22 mouse cellular contexts compared by ENCODE assay signal in the genomic region with DNA sequence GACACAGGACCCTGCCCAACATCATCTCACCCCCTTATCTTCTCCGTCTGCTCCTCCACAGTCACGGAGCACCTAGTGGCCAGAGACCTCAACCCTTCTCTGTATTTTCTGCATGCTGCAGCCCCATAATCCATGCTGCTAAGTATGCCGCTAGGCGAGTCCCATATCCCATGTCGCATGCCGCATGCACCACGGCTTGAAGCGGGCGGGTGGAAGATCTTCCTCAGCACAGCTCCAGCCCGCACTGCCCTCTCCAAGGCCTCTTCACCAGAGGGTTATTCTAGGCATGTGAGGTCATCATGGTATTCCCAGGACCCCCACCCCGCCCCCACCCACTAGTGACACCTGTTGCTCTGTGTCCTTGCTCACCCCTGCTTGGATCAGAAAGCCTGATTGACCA. TPM values are rescaled to one million over a fixed set of nuclear protein-coding genes. Genes with fewer than 3 reads are reported as not detected.
DNase-seq lines count a peak whose midpoint lies in the region; ATAC-seq and TF ChIP-seq lines count a peak whose summit lies in the region.
"Had no signal": no experiment of that assay in that cellular context is flagged by ENCODE, and none has a peak within 500 bp of the region (broad histone marks: within the 10 kb centered on the region; RNA-seq: fewer than 3 reads in every experiment).

No protein-coding gene starts in this region.

- 84% methylated on average over 11 of the region's 11 CpGs for WGBS in forebrain, embryonic 10.5 days
- 90% methylated on average over 11 of the region's 11 CpGs for WGBS in forebrain, embryonic 16.5 days
- 87% methylated on average over 11 of the region's 11 CpGs for WGBS in kidney, postnatal 0 days
- WGBS in kidney, embryonic 14.5 days, result 86% methylated on average over 11 of the region's 11 CpGs
- WGBS in midbrain, embryonic 16.5 days, result 89% methylated on average over 11 of the region's 11 CpGs
- WGBS in midbrain, embryonic 13.5 days, result 90% methylated on average over 11 of the region's 11 CpGs

- H3K9me3 ChIP-seq in forebrain, embryonic 10.5 days, result no peaks in the 10 kb centered on the region
- H3K9me3 ChIP-seq in forebrain, embryonic 16.5 days (ENCODE audit: control insufficient read depth, low read length), result no peaks in the 10 kb centered on the region
- no peaks in the 10 kb centered on the region for H3K9me3 ChIP-seq in kidney, postnatal 0 days (replicated peaks; ENCODE audit: low read length)
- H3K9me3 ChIP-seq in kidney, embryonic 14.5 days (ENCODE audit: control insufficient read depth, low read length), result no peaks in the 10 kb centered on the region
- H3K9me3 ChIP-seq in midbrain, embryonic 16.5 days (replicated peaks; ENCODE audit: control insufficient read depth, low read length, poor library complexity, severe bottlenecking), result no peaks in the 10 kb centered on the region
- no peaks in the 10 kb centered on the region for H3K9me3 ChIP-seq in midbrain, embryonic 13.5 days
- H3K9me3 ChIP-seq: embryonic facial prominence, embryonic 13.5 days; heart, embryonic 12.5 days; hindbrain, embryonic 12.5 days had no signal

- H3K36me3 ChIP-seq in forebrain, embryonic 10.5 days (replicated peaks), result no peaks in the 10 kb centered on the region
- H3K36me3 ChIP-seq in forebrain, embryonic 16.5 days (ENCODE audit: control insufficient read depth, insufficient read depth), result no peaks in the 10 kb centered on the region
- no peaks in the 10 kb centered on the region for H3K36me3 ChIP-seq in kidney, postnatal 0 days (ENCODE audit: insufficient read depth, low read length)
- no peaks in the 10 kb centered on the region for H3K36me3 ChIP-seq in kidney, embryonic 14.5 days (ENCODE audit: control insufficient read depth, insufficient read depth, low read length)
- no peaks in the 10 kb centered on the region for H3K36me3 ChIP-seq in midbrain, embryonic 16.5 days (ENCODE audit: control insufficient read depth, insufficient read depth, low read length)
- H3K36me3 ChIP-seq in midbrain, embryonic 13.5 days, result no peaks in the 10 kb centered on the region
- H3K36me3 ChIP-seq: embryonic facial prominence, embryonic 13.5 days; heart, embryonic 12.5 days; hindbrain, embryonic 12.5 days had no signal

- TF ChIP-seq CTCF in kidney, postnatal 0 days (IDR thresholded peaks at IDR 0.05; ENCODE audit: low read depth), result no peak

- no peak overlapping the region for H3K4me3 ChIP-seq in forebrain, embryonic 10.5 days
- H3K4me3 ChIP-seq in forebrain, embryonic 16.5 days (replicated peaks; ENCODE audit: low read length), result no peak overlapping the region
- H3K4me3 ChIP-seq in kidney, postnatal 0 days (replicated peaks; ENCODE audit: low read depth, low read length), result no peak overlapping the region
- H3K4me3 ChIP-seq in kidney, embryonic 14.5 days (ENCODE audit: low read length), result no peak overlapping the region
- no peak overlapping the region for H3K4me3 ChIP-seq in midbrain, embryonic 16.5 days (ENCODE audit: low read depth, low read length)
- H3K4me3 ChIP-seq in midbrain, embryonic 13.5 days (replicated peaks), result no peak overlapping the region
- H3K4me3 ChIP-seq: embryonic facial prominence, embryonic 13.5 days; heart, embryonic 12.5 days; hindbrain, embryonic 12.5 days had no signal

- H3K27ac ChIP-seq in forebrain, embryonic 10.5 days, result peak overlapping the region; percentile 61; the same call in 1 of the 2 replicates
- no peak overlapping the region for H3K27ac ChIP-seq in forebrain, embryonic 16.5 days (ENCODE audit: low read length)
- no peak overlapping the region for H3K27ac ChIP-seq in kidney, postnatal 0 days
- no peak overlapping the region for H3K27ac ChIP-seq in kidney, embryonic 14.5 days (ENCODE audit: low read depth, low read length)
- H3K27ac ChIP-seq in midbrain, embryonic 16.5 days (ENCODE audit: low read length), result no peak overlapping the region
- H3K27ac ChIP-seq in midbrain, embryonic 13.5 days, result no peak overlapping the region
- H3K27ac ChIP-seq: embryonic facial prominence, embryonic 13.5 days; hindbrain, embryonic 12.5 days; hindbrain, postnatal 0 days had no signal

- H3K9ac ChIP-seq in forebrain, embryonic 16.5 days (replicated peaks; ENCODE audit: low read depth, low read length), result no peak overlapping the region
- no peak overlapping the region for H3K9ac ChIP-seq in kidney, postnatal 0 days (ENCODE audit: low read depth, low read length)
- H3K9ac ChIP-seq in kidney, embryonic 14.5 days (ENCODE audit: low read depth, low read length), result no peak overlapping the region
- H3K9ac ChIP-seq in midbrain, embryonic 16.5 days (ENCODE audit: low read depth, low read length), result no peak overlapping the region
- H3K9ac ChIP-seq in midbrain, embryonic 13.5 days (replicated peaks), result no peak overlapping the region
- H3K9ac ChIP-seq: embryonic facial prominence, embryonic 13.5 days; heart, embryonic 12.5 days; hindbrain, embryonic 12.5 days had no signal

- H3K27me3 ChIP-seq in forebrain, embryonic 10.5 days (ENCODE audit: poor library complexity, severe bottlenecking), result peaks cover 6% of the 10 kb centered on the region; the same call in 1 of the 2 replicates
- no peaks in the 10 kb centered on the region for H3K27me3 ChIP-seq in forebrain, embryonic 16.5 days (replicated peaks; ENCODE audit: control insufficient read depth, insufficient read depth, low read length)
- H3K27me3 ChIP-seq in kidney, postnatal 0 days (ENCODE audit: insufficient read depth, low read length), result no peaks in the 10 kb centered on the region
- no peaks in the 10 kb centered on the region for H3K27me3 ChIP-seq in kidney, embryonic 14.5 days (ENCODE audit: control insufficient read depth, insufficient read depth, low read length)
- no peaks in the 10 kb centered on the region for H3K27me3 ChIP-seq in midbrain, embryonic 16.5 days (ENCODE audit: control insufficient read depth, insufficient read depth, low read depth, low read length)
- peaks cover 5% of the 10 kb centered on the region; the same call in 1 of the 2 replicates for H3K27me3 ChIP-seq in midbrain, embryonic 13.5 days
- H3K27me3 ChIP-seq: embryonic facial prominence, embryonic 13.5 days; heart, embryonic 12.5 days; hindbrain, embryonic 12.5 days had no signal

- peaks cover 61% of the 10 kb centered on the region for H3K4me1 ChIP-seq in forebrain, embryonic 10.5 days
- H3K4me1 ChIP-seq in forebrain, embryonic 16.5 days (replicated peaks; ENCODE audit: control insufficient read depth, insufficient read depth, low read length), result peaks cover 15% of the 10 kb centered on the region
- H3K4me1 ChIP-seq in kidney, postnatal 0 days (replicated peaks; ENCODE audit: insufficient read depth, low read length), result peaks cover 9% of the 10 kb centered on the region; the same call in 1 of the 2 replicates
- peaks cover 6% of the 10 kb centered on the region; the same call in 1 of the 2 replicates for H3K4me1 ChIP-seq in kidney, embryonic 14.5 days (ENCODE audit: control insufficient read depth, insufficient read depth, low read length)
- H3K4me1 ChIP-seq in midbrain, embryonic 16.5 days (ENCODE audit: control insufficient read depth, insufficient read depth, low read length), result no peaks in the 10 kb centered on the region
- H3K4me1 ChIP-seq in midbrain, embryonic 13.5 days (replicated peaks), result peaks cover 11% of the 10 kb centered on the region

- no peak overlapping the region for H3K4me2 ChIP-seq in forebrain, embryonic 16.5 days (ENCODE audit: low read length)
- no peak overlapping the region for H3K4me2 ChIP-seq in kidney, postnatal 0 days (ENCODE audit: low read length)
- no peak overlapping the region for H3K4me2 ChIP-seq in kidney, embryonic 14.5 days (replicated peaks; ENCODE audit: low read depth, low read length)
- no peak overlapping the region for H3K4me2 ChIP-seq in midbrain, embryonic 16.5 days (ENCODE audit: low read length)
- no peak overlapping the region for H3K4me2 ChIP-seq in midbrain, embryonic 13.5 days (replicated peaks)
- H3K4me2 ChIP-seq: heart, embryonic 12.5 days; hindbrain, embryonic 12.5 days had no signal

- no peak for ATAC-seq in forebrain, embryonic 16.5 days
- peak; percentile 18; the same call in 1 of the 2 replicates for ATAC-seq in kidney, postnatal 0 days (replicated peaks; ENCODE audit: low FRiP score, low read depth)
- no peak for ATAC-seq in kidney, embryonic 14.5 days (ENCODE audit: low FRiP score, low TSS enrichment)
- peak; percentile 56; the same call in 1 of the 2 replicates for ATAC-seq in midbrain, embryonic 16.5 days
- ATAC-seq in midbrain, embryonic 13.5 days, result no peak
- ATAC-seq: CD4-positive, CD25-positive, alpha-beta regulatory T cell, adult 4 months; forebrain, embryonic 14.5 days; hindbrain, postnatal 0 days had no signal

- DNase-seq in forebrain, embryonic 10.5 days (ENCODE audit: extremely low spot score, low spot score), result no peak
- DNase-seq in kidney, postnatal 0 days (ENCODE audit: low spot score), result no peak
- DNase-seq in frontal cortex, postnatal 14 days (ENCODE audit: low spot score in 2 of 2), result no peak
- DNase-seq: adrenal gland, postnatal 14 days; B cell, adult 2 months; cerebellum, adult 11-12 months; cerebellum, adult 9-10 months; cerebellum, postnatal 25 days; gastrocnemius, postnatal 10 days; heart, adult 18-20 months had no signal

RNA-seq across cellular contexts. Expression of gene Srp9, which starts 11.4 kb away (rescaled TPM):
- polyA plus RNA-seq in forebrain, embryonic 10.5 days (2016; fragmentation: Nextera tagmentation; extraction: Ambion mirVana), result 157 and 159 TPM in 2 replicates
- polyA plus RNA-seq in forebrain, embryonic 16.5 days (2015; fragmentation: Nextera tagmentation; extraction: Ambion mirVana), result 125 and 126 TPM in 2 replicates
- polyA plus RNA-seq in kidney, postnatal 0 days (2015; fragmentation: Nextera tagmentation; extraction: Ambion mirVana), result 206 and 225 TPM in 2 replicates
- 155 and 197 TPM in 2 replicates for polyA plus RNA-seq in kidney, embryonic 14.5 days (2014; fragmentation: Nextera tagmentation; extraction: Ambion mirVana)
- 132 and 139 TPM in 2 replicates for polyA plus RNA-seq in midbrain, embryonic 16.5 days (2015; fragmentation: Nextera tagmentation; extraction: Ambion mirVana)
- polyA plus RNA-seq in midbrain, embryonic 13.5 days (2015; fragmentation: Nextera tagmentation; extraction: Ambion mirVana), result 135 and 142 TPM in 2 replicates

RNA-seq across cellular contexts. Expression of gene Vmn1r1, which starts 51.2 kb away (rescaled TPM):
- polyA plus RNA-seq in forebrain, embryonic 10.5 days (2016; fragmentation: Nextera tagmentation; extraction: Ambion mirVana), result not detected in 2 replicates
- not detected in 2 replicates for polyA plus RNA-seq in forebrain, embryonic 16.5 days (2015; fragmentation: Nextera tagmentation; extraction: Ambion mirVana)
- not detected in 2 replicates for polyA plus RNA-seq in kidney, postnatal 0 days (2015; fragmentation: Nextera tagmentation; extraction: Ambion mirVana)
- not detected in 2 replicates for polyA plus RNA-seq in kidney, embryonic 14.5 days (2014; fragmentation: Nextera tagmentation; extraction: Ambion mirVana)
- polyA plus RNA-seq in midbrain, embryonic 16.5 days (2015; fragmentation: Nextera tagmentation; extraction: Ambion mirVana), result not detected in 2 replicates
- polyA plus RNA-seq in midbrain, embryonic 13.5 days (2015; fragmentation: Nextera tagmentation; extraction: Ambion mirVana), result not detected in 2 replicates
- polyA plus RNA-seq: cortical plate, adult 2 months; embryonic facial prominence, embryonic 13.5 days; forebrain, embryonic 14.5 days; heart, embryonic 12.5 days; heart, embryonic 16.5 days; hindbrain, embryonic 12.5 days; hindbrain, postnatal 0 days had no signal

Comparison
In these comparisons a context has a peak if more than half of its experiments do, and no peak if none do; other contexts are left out.
1. ATAC-seq: peak in kidney, postnatal 0 days (single experiment) and midbrain, embryonic 16.5 days (single experiment); none in forebrain, embryonic 16.5 days (single experiment), kidney, embryonic 14.5 days (single experiment) and midbrain, embryonic 13.5 days (single experiment).